Mouse (Mus musculus) cortical plate, adult 2 months (tissue): ENCODE results near the gene Wdr90. TPM values are rescaled to one million over a fixed set of nuclear protein-coding genes. Genes with fewer than 3 reads are reported as not detected.

ENCODE experiments used
- H3K27ac ChIP-seq: fragments of 200-500 bp; 2 replicates; pipeline ENCODE4 v1.5.1; 2012; ENCODE audit warnings: low read length, control low read depth, inconsistent platforms; ENCODE audit not compliant: insufficient read depth
- H3K4me1 ChIP-seq: fragments of 200-500 bp; 2 replicates; pipeline ENCODE4 v1.6.1; 2011; ENCODE audit warnings: low read length; ENCODE audit not compliant: control insufficient read depth, insufficient read depth
- H3K4me3 ChIP-seq: fragments of 200-500 bp; 2 replicates; pipeline ENCODE4 v1.5.1; 2011; ENCODE audit warnings: mild to moderate bottlenecking, low read length, control low read depth; ENCODE audit not compliant: insufficient read depth
- CTCF ChIP-seq: fragments of 200-500 bp; IDR thresholded peaks from 2 replicates; pipeline ENCODE4 v1.5.1; 2011; ENCODE audit warnings: mild to moderate bottlenecking, control low read depth, low read length; ENCODE audit not compliant: insufficient read depth; ENCODE audit errors: extremely low read depth
- POLR2A ChIP-seq: fragments of 200-500 bp; IDR thresholded peaks from 2 replicates; pipeline ENCODE4 v1.6.1; 2011; ENCODE audit warnings: mild to moderate bottlenecking, low read length, control low read depth; ENCODE audit not compliant: insufficient read depth; ENCODE audit errors: extremely low read depth
- polyA plus RNA-seq: library from polyadenylated mRNA; depleted of rRNA; stranded (reverse); fragments of >200 nt; gene quantifications from 2 replicates; pipeline ENCODE4 v1.2.3, GENCODE M21; 2012

Wdr90 gene
- polyA plus RNA-seq, 1 experiment: 38.2 TPM

GRCm38 (mm10) chr17:25885636-25886035 lies 24.3 kb upstream of the Wdr90 start:
- Histone ChIP-seq H3K27ac (no peak overlapping the region), H3K4me1 (0 out of 2 replicates have a peak, but pooled peaks cover 1% of the 10 kb centered on the region), H3K4me3 (no peak overlapping the region)
- TF ChIP-seq POLR2A (no peak), CTCF (peak; percentile 43)

DNA sequence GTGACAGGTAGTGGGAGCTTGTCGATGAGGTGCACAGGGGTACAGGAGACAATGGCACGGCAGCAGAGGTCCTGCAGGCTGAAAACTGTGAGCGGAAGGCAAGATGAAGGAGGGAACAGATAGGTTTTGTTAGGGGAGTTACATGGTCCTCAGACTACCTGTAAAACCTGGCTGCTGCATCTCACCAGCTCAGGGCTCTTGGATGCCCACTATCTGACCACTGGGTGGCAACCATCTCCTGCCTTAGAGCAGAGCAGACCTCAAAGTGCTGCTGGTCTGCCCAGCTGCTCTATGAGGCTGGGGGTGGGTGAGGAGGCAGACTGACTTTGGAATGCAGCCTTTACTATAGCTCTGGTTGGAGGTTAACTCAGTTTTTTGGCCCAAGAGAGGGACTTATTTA lies 22.5 kb upstream of the Wdr90 start:
- Histone ChIP-seq H3K4me3 (no peak overlapping the region), H3K27ac (no peak overlapping the region), H3K4me1 (no peaks in the 10 kb centered on the region)
- TF ChIP-seq CTCF (no peak), POLR2A (no peak)

DNA sequence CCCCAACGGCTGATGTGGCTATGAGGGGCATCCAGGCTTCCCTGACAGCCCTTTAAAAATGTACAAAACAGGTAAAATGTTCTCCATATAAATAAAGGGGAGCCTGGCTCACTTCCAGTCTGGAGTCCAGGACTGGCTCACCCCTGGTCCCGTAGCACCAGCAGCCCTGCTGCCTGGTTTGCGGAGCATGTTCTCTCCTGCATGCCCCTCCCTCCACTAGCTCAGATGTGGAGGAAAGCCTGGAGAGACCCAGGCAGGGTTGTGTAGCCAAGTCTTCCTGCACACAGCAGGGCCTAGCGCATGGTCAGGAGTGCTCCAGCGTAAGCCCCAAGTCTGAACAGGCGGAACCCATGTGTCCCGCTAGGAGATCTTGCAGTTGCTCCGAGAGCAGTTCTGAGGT lies 22.0 kb upstream of the Wdr90 start:
- Histone ChIP-seq H3K27ac (no peak overlapping the region), H3K4me1 (no peaks in the 10 kb centered on the region), H3K4me3 (no peak overlapping the region)
- TF ChIP-seq CTCF: no peak
- TF ChIP-seq POLR2A: no peak

GRCm38 (mm10) chr17:25882306-25882705 lies 21.0 kb upstream of the Wdr90 start:
- TF ChIP-seq CTCF (no peak), POLR2A (no peak)
- Histone ChIP-seq H3K4me3 (no peak overlapping the region), H3K27ac (no peak overlapping the region), H3K4me1 (0 out of 2 replicates have a peak, but pooled peaks cover 2% of the 10 kb centered on the region)

DNA sequence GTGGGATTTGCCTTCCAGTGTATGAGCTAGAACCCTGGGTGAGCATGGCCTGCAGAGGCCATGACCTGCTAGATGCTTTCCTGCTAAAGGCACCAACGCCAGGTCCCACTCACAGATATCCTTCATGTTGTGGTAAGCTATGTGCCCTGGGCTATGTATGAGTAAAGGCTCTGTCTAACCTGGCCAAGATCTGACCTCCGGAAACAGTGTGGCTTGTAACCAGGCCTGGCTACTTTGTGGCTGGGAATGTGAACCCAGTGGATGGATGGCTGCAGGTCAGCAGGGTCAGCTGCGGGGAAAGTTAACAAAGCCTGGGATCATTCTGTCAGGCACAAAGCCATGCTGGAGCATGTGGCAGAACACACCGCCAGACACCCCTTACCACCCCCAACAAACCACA lies 20.4 kb upstream of the Wdr90 start:
- H3K4me1 ChIP-seq: 0 out of 2 replicates have a peak, but pooled peaks cover 2% of the 10 kb centered on the region
- H3K27ac ChIP-seq: no peak overlapping the region
- TF ChIP-seq POLR2A (0 out of 2 replicates have a peak, but pooled peaks have one; percentile 22), CTCF (no peak)

DNA sequence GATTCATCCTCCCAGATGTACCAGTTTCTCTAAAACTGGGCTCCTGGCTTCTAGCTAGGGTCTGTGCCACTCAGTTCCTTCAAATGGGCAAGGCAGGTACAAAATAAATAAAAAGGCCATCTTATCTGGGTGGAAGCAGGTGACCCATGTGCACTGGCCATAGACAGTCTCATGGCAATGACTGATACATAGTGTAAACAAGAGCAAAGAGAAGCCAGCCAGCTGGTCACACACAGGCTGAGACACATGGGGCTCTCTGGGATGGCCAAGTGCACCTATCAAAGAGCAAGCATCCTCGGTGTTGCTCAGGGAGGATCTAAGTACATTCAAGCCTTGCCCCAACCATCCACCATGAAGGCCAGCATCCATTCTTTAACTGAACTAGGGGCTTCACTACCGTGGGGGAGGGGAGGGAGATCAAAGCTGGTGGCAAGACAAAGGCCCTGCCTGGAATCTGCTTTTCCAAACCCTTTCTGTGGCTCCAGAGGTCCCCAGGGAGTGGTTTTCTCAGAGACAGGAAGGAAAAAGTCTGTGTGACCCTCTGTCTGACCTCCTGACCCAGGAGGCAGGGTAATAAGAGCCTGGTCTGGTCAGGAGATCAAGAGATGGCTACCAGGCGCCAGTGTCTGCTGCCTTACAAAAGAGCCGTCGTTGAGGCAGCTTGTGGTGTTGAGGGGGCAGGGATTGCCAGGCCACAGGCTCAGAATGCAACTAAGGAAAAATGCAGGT lies 19.8 kb upstream of the Wdr90 start:
- Histone ChIP-seq H3K27ac (no peak overlapping the region), H3K4me3 (no peak overlapping the region), H3K4me1 (peaks cover 5% of the 10 kb centered on the region; the same call in 1 of the 2 replicates)
- TF ChIP-seq CTCF (no peak), POLR2A (0 out of 2 replicates have a peak, but pooled peaks have one; percentile 10)

More for the DNA sequence above, 20.4 kb upstream of the Wdr90 start:
- no peak overlapping the region for H3K4me3 ChIP-seq

DNA sequence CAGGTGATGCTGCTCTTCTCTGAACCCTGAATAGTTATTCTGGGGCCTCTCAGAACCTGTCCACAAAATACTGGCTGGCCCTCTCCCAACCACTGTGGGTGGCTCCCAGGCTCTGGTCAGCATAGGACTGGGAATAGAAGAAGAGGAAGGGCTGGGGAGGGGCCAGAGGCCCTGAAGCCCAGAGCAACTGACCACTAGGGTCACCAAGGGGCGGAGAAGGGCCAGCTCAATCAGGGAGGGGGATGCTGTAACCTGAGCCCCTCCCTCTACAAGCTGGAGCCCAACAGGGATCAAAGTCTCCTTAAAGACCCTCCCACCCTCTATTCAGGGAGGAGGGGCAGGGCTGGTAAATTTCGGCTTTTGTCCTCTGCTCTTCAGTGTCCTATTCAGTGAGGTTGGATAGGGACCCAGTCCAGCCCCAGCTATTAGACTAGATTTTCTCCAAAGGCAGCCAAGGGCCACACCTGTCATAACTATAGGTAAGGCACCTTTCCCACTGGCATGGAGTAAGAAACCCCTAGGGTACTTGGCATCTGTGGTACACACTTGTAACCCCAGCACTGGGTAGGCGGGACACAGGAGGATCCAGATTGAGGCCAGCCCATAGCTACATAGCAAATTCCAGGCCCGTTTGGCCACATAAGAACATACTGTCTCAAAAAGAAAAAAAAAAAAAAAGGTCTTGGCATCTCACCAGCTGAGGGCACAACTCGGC lies 19.1 kb upstream of the Wdr90 start, which contains the start of gene Wfikkn1:
Gene Wfikkn1, minus strand, starts transcription at position 663 of the 715 bp plus-strand sequence.
- Histone ChIP-seq H3K4me3 (no peak within 1 kb of the TSS), H3K4me1 (peaks cover 5% of the 10 kb centered on the region; the same call in 1 of the 2 replicates), H3K27ac (no peak within 1 kb of the TSS)
- no peak for TF ChIP-seq CTCF
- no peak for TF ChIP-seq POLR2A

DNA sequence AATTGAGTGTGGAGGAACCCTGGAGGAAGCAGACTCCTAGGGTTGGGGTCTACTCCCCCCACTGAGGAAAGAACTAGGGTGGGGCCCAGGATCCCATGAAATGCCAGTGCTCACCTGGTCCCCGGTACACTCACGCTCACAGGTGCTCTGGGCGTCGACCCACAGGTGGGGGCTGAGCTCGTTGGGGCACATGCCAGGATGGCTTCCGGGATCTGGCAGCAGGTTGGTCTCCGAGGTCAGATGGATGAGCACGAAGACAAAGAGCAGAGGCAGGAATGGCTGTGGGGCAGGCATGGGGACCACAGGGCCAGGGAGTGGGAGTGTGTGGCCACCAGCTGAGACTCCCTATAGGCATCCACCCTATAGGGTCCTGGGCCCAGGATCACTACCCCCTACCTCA lies 18.4 kb upstream of the Wdr90 start:
- TF ChIP-seq CTCF: no peak
- TF ChIP-seq POLR2A: no peak
- no peak overlapping the region for H3K27ac ChIP-seq
- no peak overlapping the region for H3K4me3 ChIP-seq
- peaks cover 5% of the 10 kb centered on the region; the same call in 1 of the 2 replicates for H3K4me1 ChIP-seq

GRCm38 (mm10) chr17:25879261-25879660 lies 18.0 kb upstream of the Wdr90 start:
- Histone ChIP-seq H3K4me3 (no peak overlapping the region), H3K27ac (no peak overlapping the region), H3K4me1 (peaks cover 5% of the 10 kb centered on the region; the same call in 1 of the 2 replicates)
- TF ChIP-seq CTCF: peak; percentile 53
- no peak for TF ChIP-seq POLR2A
